Mouse (Mus musculus) heart, postnatal 0 days (tissue): ENCODE measurements at regions not wholly inside any gene's neighbourhood (a gene's known extent, or its start where the extent isn't known, plus 50 kb on each side); places are given as distances from the start of the nearest gene placed in this dataset.
"Not testable (repeated sequence)": the region's sequence is repeated elsewhere in the genome, so short reads cannot be mapped to it uniquely, and the experiment has no call there.

Experiments
- CTCF ChIP-seq: IDR thresholded peaks from 2 replicates; pipeline ENCODE4 v1.5.1; 2016; ENCODE audit warnings: antibody characterized with exemption, control low read depth, low read depth
- EP300 ChIP-seq: IDR thresholded peaks from 2 replicates; pipeline ENCODE4 v1.6.1; 2016; ENCODE audit warnings: antibody characterized with exemption, low read depth

DNA sequence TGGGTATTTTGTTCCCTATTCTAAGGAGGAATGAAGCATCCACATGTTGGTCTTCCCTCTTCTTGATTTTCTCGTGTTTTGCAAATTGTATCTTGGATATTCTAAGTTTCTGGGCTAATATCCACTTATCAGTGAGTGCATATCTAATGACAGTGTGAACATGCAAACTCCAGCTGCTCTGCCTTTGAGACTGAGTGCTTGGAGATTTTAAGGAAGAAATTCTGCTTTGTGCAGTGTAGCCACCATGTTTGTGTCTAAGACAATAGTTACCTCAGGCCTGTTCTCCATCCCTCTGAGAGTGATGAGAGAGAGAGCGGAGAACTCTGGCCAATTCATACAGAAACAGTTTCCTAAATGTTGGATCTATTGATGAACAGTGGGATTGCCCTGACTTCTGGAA lies 514.1 kb upstream of the Mms22l start:
- not testable (repeated sequence) for TF ChIP-seq CTCF, EP300
